Mouse (Mus musculus): Measurements from ENCODE around the gene Uimc1. TPM values are rescaled to one million over a fixed set of nuclear protein-coding genes. Genes with fewer than 3 reads are reported as not detected.

Uimc1 gene
- total and polyA plus RNA-seq, 3 experiments: 32.5 to 143 TPM; not detected in 1

GRCm38 (mm10) chr13:55006415-55006742 is 93.7 kb downstream of the Uimc1 start:
- TF ChIP-seq USF1 (IDR thresholded peaks at IDR 0.05; ENCODE audit: low read depth, low read length) (no peak), ZC3H11A (IDR thresholded peaks at IDR 0.05; ENCODE audit: low read depth, low read length) (no peak), RAD21 (IDR thresholded peaks at IDR 0.05; ENCODE audit: low read depth, low read length) (no peak), GABPA (IDR thresholded peaks at IDR 0.05; ENCODE audit: low read depth, low read length) (no peak), TAL1 (IDR thresholded peaks at IDR 0.05; ENCODE audit: low read length) (no peak), POLR2AphosphoS2 (IDR thresholded peaks at IDR 0.05; ENCODE audit: low read length) (no peak), CHD2 (IDR thresholded peaks at IDR 0.05; ENCODE audit: low read length) (no peak), BHLHE40 (IDR thresholded peaks at IDR 0.05; ENCODE audit: borderline replicate concordance, low read depth, low read length) (no peak), POLR2AphosphoS5 (IDR thresholded peaks at IDR 0.05; ENCODE audit: borderline replicate concordance, low read depth, low read length) (no peak), MYC (IDR thresholded peaks at IDR 0.05; ENCODE audit: low read depth, low read length) (no peak), USF2 (IDR thresholded peaks at IDR 0.05; ENCODE audit: borderline replicate concordance in 1 of 2, insufficient read depth in 1 of 2, low read depth in 1 of 2, low read length in 2 of 2) (no peak), ZMIZ1 (IDR thresholded peaks at IDR 0.05; ENCODE audit: low read depth, low read length) (no peak)
- Histone ChIP-seq H3K27me3 (ENCODE audit: control insufficient read depth in 1 of 2, insufficient read depth in 2 of 2, low read length in 2 of 2) (no peaks in the 10 kb centered on the region), H3K9ac (ENCODE audit: control insufficient read depth, low read depth, low read length, poor library complexity, severe bottlenecking) (no peak overlapping the region), H3K4me1 (ENCODE audit: control insufficient read depth in 1 of 2, insufficient read depth in 2 of 2, low read length in 2 of 2) (no peaks in the 10 kb centered on the region), H3K79me2 (ENCODE audit: control insufficient read depth, insufficient read depth, low read length, poor library complexity) (no peaks in the 10 kb centered on the region), H3K36me3 (ENCODE audit: control insufficient read depth in 1 of 2, insufficient read depth in 2 of 2, low read length in 2 of 2) (no peaks in the 10 kb centered on the region), H3K4me3 (ENCODE audit: control insufficient read depth in 1 of 2, insufficient read depth in 1 of 2, low read depth in 2 of 2, low read length in 2 of 2) (no peak overlapping the region), H3K27ac (ENCODE audit: control insufficient read depth, low read depth, low read length) (no peak overlapping the region), H3K9me3 (replicated peaks; ENCODE audit: insufficient read depth, low read length) (no peaks in the 10 kb centered on the region)
- DNase-seq (ENCODE audit: low read depth, low spot score): no peak

GRCm38 (mm10) chr13:55005691-55006414 is 94.2 kb downstream of the Uimc1 start:
- H3K9me3 ChIP-seq (replicated peaks; ENCODE audit: insufficient read depth, low read length): no peaks in the 10 kb centered on the region
- no peak overlapping the region for H3K27ac ChIP-seq (ENCODE audit: control insufficient read depth, low read depth, low read length)
- TF ChIP-seq JUND (IDR thresholded peaks at IDR 0.05; ENCODE audit: low read depth, low read length) (no peak), ELF1 (IDR thresholded peaks at IDR 0.05; ENCODE audit: low read depth, low read length) (no peak), KAT2A (conservative IDR thresholded peaks at IDR 0.05; ENCODE audit: low read depth, low read length) (no peak), MEF2A (IDR thresholded peaks at IDR 0.05; ENCODE audit: extremely low read depth, insufficient replicate concordance, low read depth, low read length, poor library complexity, severe bottlenecking) (no peak), HCFC1 (IDR thresholded peaks at IDR 0.05; ENCODE audit: low read depth, low read length) (no peak), USF2 (IDR thresholded peaks at IDR 0.05; ENCODE audit: borderline replicate concordance in 1 of 2, insufficient read depth in 1 of 2, low read depth in 1 of 2, low read length in 2 of 2) (no peak), POLR2AphosphoS2 (IDR thresholded peaks at IDR 0.05; ENCODE audit: low read length) (no peak), RAD21 (IDR thresholded peaks at IDR 0.05; ENCODE audit: low read depth, low read length) (no peak), CTCF (IDR thresholded peaks at IDR 0.05 in 2 of 3, conservative IDR thresholded peaks at IDR 0.05 in 1 of 3; ENCODE audit: control insufficient read depth in 1 of 3, insufficient read depth in 1 of 3, low read depth in 2 of 3, low read length in 3 of 3, poor library complexity in 1 of 3, severe bottlenecking in 1 of 3) (no peak), TBP (IDR thresholded peaks at IDR 0.05; ENCODE audit: low read depth, low read length) (no peak), TAL1 (IDR thresholded peaks at IDR 0.05; ENCODE audit: low read length) (no peak)
- no peak overlapping the region for H3K9ac ChIP-seq (ENCODE audit: control insufficient read depth, low read depth, low read length, poor library complexity, severe bottlenecking)
- no peaks in the 10 kb centered on the region for H3K36me3 ChIP-seq (ENCODE audit: control insufficient read depth in 1 of 2, insufficient read depth in 2 of 2, low read length in 2 of 2)
- DNase-seq (ENCODE audit: low read depth, low spot score): no peak
- H3K4me1 ChIP-seq (ENCODE audit: control insufficient read depth in 1 of 2, insufficient read depth in 2 of 2, low read length in 2 of 2): no peaks in the 10 kb centered on the region
- no peaks in the 10 kb centered on the region for H3K79me2 ChIP-seq (ENCODE audit: control insufficient read depth, insufficient read depth, low read length, poor library complexity)
- H3K4me3 ChIP-seq (ENCODE audit: control insufficient read depth in 1 of 2, insufficient read depth in 1 of 2, low read depth in 2 of 2, low read length in 2 of 2): no peak overlapping the region
- no peaks in the 10 kb centered on the region for H3K27me3 ChIP-seq (ENCODE audit: control insufficient read depth in 1 of 2, insufficient read depth in 2 of 2, low read length in 2 of 2)
